Mouse (Mus musculus): ENCODE measurements around the gene Rsad2. TPM values are rescaled to one million over a fixed set of nuclear protein-coding genes. Genes with fewer than 3 reads are reported as not detected.

Gene Rsad2
- total and polyA plus RNA-seq, 3 experiments = 0.05 to 15.9 TPM; not detected in 1

DNA sequence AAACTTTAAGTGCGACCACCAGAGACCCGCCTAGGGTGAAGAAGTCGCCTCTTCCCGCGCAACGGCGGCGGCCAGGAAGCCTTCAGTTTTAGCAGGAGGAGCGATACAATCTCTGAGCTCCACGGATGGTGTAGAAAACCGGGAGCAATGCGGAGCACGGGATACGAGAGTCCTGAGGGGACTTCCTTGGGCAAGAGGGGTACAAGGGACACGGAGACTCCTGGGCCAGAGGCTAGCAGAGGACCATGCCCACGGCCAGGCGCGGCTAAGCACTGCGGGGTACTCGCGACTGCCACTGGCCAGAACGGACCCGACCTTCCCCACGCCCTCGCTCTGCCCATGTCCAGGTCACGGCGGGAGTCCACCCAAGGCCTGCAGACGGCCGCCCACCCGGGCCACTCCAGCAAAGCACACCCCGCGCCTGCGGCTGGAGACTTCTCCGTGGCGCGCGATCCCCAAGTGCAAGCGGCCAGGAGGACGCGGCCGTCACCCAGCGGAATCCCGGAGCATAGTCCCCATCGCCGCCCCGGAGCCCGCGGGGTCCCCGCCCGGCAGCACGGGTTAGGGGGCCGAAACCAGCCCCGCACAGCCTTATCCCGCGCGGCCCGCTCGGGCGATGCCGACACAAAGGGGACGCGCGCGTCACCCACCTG lies 41.7 kb downstream of the Rsad2 start:
- ATAC-seq (ENCODE audit: extremely low read depth, insufficient number of reproducible peaks, low FRiP score, poor library complexity, severe bottlenecking) (no peak), DNase-seq (ENCODE audit: low spot score) (no peak)
- Histone ChIP-seq H3K9me3 (replicated peaks) (peaks cover 78% of the 10 kb centered on the region), H3K4me1 (ENCODE audit: insufficient read depth, low read depth, low read length) (no peaks in the 10 kb centered on the region), H3K36me3 (replicated peaks) (no peaks in the 10 kb centered on the region), H3K4me3 (ENCODE audit: low read depth, low read length) (peak overlapping the region; percentile 3; the same call in 1 of the 2 replicates), H3K27me3 (ENCODE audit: insufficient read depth, low read length) (no peaks in the 10 kb centered on the region; the same call in 1 of the 2 replicates)
- TF ChIP-seq CTCF (IDR thresholded peaks at IDR 0.05; ENCODE audit: low read depth, low read length) (no peak), TAL1 (conservative IDR thresholded peaks at IDR 0.05; ENCODE audit: low read depth, low read length) (no peak), GATA2 (IDR thresholded peaks at IDR 0.05; ENCODE audit: borderline replicate concordance, low read depth, low read length) (no peak), GATA1 (IDR thresholded peaks at IDR 0.05; ENCODE audit: borderline replicate concordance, low read length) (no peak), POLR2AphosphoS5 (IDR thresholded peaks at IDR 0.05; ENCODE audit: insufficient replicate concordance, low read depth, low read length) (no peak)

DNA sequence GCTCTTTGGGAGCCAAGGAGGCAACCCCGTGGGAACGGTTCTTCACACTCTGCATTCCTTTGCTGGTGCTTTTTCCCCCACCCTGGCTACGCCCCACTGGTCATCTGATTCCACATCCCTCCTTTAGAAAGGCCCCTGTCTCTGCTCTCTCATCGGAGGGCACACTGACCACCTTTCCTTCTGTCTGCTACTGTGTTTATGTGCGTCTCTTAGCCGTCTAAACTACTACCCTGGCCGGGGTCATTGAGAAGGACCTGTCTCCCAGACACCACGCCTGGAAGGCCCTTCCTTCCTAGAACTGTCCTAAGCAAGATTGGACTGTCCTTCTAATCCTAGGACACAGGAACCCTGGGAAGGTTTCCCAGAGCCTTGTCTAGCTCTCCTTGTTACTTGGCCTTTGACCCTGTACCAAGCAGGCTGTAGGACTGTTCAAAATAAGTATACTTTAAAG lies 42.3 kb downstream of the Rsad2 start:
- ATAC-seq (ENCODE audit: extremely low read depth, insufficient number of reproducible peaks, low FRiP score, poor library complexity, severe bottlenecking) (no peak), DNase-seq (ENCODE audit: low spot score) (no peak)
- Histone ChIP-seq H3K9me3 (replicated peaks) (peaks cover 79% of the 10 kb centered on the region), H3K4me1 (ENCODE audit: insufficient read depth, low read depth, low read length) (no peaks in the 10 kb centered on the region), H3K36me3 (replicated peaks) (no peaks in the 10 kb centered on the region), H3K4me3 (ENCODE audit: low read depth, low read length) (no peak overlapping the region), H3K27me3 (ENCODE audit: insufficient read depth, low read length) (no peaks in the 10 kb centered on the region; the same call in 1 of the 2 replicates)
- TF ChIP-seq POLR2AphosphoS5 (IDR thresholded peaks at IDR 0.05; ENCODE audit: insufficient replicate concordance, low read depth, low read length) (no peak), CTCF (IDR thresholded peaks at IDR 0.05; ENCODE audit: low read depth, low read length) (no peak), GATA1 (IDR thresholded peaks at IDR 0.05; ENCODE audit: borderline replicate concordance, low read length) (no peak), GATA2 (IDR thresholded peaks at IDR 0.05; ENCODE audit: borderline replicate concordance, low read depth, low read length) (no peak), TAL1 (conservative IDR thresholded peaks at IDR 0.05; ENCODE audit: low read depth, low read length) (no peak)

GRCm38 (mm10) chr12:26412802-26413201 lies 43.5 kb downstream of the Rsad2 start:
- no peak for ATAC-seq (ENCODE audit: extremely low read depth, insufficient number of reproducible peaks, low FRiP score, poor library complexity, severe bottlenecking)
- no peak overlapping the region for H3K4me3 ChIP-seq (ENCODE audit: low read depth, low read length)
- H3K27me3 ChIP-seq (ENCODE audit: insufficient read depth, low read length) = no peaks in the 10 kb centered on the region; the same call in 1 of the 2 replicates
- TF ChIP-seq TAL1 (conservative IDR thresholded peaks at IDR 0.05; ENCODE audit: low read depth, low read length) (no peak), CTCF (IDR thresholded peaks at IDR 0.05; ENCODE audit: low read depth, low read length) (no peak), POLR2AphosphoS5 (IDR thresholded peaks at IDR 0.05; ENCODE audit: insufficient replicate concordance, low read depth, low read length) (no peak), GATA2 (IDR thresholded peaks at IDR 0.05; ENCODE audit: borderline replicate concordance, low read depth, low read length) (no peak), GATA1 (IDR thresholded peaks at IDR 0.05; ENCODE audit: borderline replicate concordance, low read length) (no peak)
- no peaks in the 10 kb centered on the region for H3K36me3 ChIP-seq (replicated peaks)
- H3K9me3 ChIP-seq (replicated peaks) = peaks cover 87% of the 10 kb centered on the region
- H3K4me1 ChIP-seq (ENCODE audit: insufficient read depth, low read depth, low read length) = no peaks in the 10 kb centered on the region
- DNase-seq (ENCODE audit: low spot score) = no peak

DNA sequence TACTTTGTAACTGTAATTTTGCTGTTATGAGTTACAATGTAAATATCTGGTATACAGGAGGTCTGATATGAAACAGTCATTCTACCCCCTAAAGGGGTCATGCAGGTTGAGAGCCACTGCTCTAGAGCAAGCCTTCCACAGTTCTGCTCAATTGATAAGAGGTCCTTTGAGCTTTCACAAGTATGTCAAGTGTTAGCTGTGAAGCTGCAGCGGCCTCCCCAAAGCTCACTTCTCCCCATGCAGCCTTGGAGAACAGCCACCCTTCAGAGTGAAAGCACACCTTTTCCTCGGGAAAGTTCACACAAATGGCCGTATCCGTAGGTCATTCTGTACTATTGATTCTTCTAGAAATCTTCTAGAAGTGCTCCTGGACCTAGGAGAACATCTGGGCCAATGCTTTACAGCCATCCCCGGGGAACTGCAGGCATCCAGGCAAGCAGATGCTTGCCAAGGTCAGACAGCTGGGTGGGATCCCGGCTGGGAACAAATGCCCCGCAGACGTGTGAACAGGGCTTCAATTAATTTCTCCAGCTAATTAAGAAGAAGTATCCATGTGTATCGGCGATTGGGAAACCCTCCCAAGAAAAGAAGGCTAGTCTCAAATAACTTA lies 44.3 kb downstream of the Rsad2 start:
- H3K27me3 ChIP-seq (ENCODE audit: insufficient read depth, low read length) = no peaks in the 10 kb centered on the region; the same call in 1 of the 2 replicates
- no peak overlapping the region for H3K4me3 ChIP-seq (ENCODE audit: low read depth, low read length)
- no peaks in the 10 kb centered on the region for H3K4me1 ChIP-seq (ENCODE audit: insufficient read depth, low read depth, low read length)
- ATAC-seq (ENCODE audit: extremely low read depth, insufficient number of reproducible peaks, low FRiP score, poor library complexity, severe bottlenecking) = no peak
- peaks cover 87% of the 10 kb centered on the region for H3K9me3 ChIP-seq (replicated peaks)
- TF ChIP-seq CTCF (IDR thresholded peaks at IDR 0.05; ENCODE audit: low read depth, low read length) (no peak), GATA2 (IDR thresholded peaks at IDR 0.05; ENCODE audit: borderline replicate concordance, low read depth, low read length) (no peak), TAL1 (conservative IDR thresholded peaks at IDR 0.05; ENCODE audit: low read depth, low read length) (no peak), GATA1 (IDR thresholded peaks at IDR 0.05; ENCODE audit: borderline replicate concordance, low read length) (no peak), POLR2AphosphoS5 (IDR thresholded peaks at IDR 0.05; ENCODE audit: insufficient replicate concordance, low read depth, low read length) (no peak)
- H3K36me3 ChIP-seq (replicated peaks) = no peaks in the 10 kb centered on the region
- DNase-seq (ENCODE audit: low spot score) = no peak

DNA sequence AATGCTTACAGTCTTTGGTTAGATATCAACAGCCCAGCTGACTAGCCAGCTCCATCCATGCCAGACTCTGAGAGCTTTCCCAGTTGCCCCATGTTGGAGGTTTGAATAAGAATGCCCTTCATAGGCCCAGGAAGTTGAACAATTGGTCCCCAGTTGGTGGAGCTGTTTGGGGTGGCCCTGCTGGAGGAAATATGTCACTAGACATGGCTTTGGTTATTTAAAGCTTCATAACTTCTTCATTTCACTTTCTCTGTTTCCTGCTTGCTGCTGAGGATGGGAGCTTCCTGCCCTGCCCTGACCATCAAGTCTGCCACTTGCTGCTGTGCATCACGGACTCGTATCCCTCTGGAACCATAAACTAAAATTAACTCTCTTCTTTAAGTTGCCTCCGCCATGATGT lies 45.8 kb downstream of the Rsad2 start:
- no peak overlapping the region for H3K4me3 ChIP-seq (ENCODE audit: low read depth, low read length)
- no peaks in the 10 kb centered on the region; the same call in 1 of the 2 replicates for H3K27me3 ChIP-seq (ENCODE audit: insufficient read depth, low read length)
- TF ChIP-seq GATA1 (IDR thresholded peaks at IDR 0.05; ENCODE audit: borderline replicate concordance, low read length) (no peak), TAL1 (conservative IDR thresholded peaks at IDR 0.05; ENCODE audit: low read depth, low read length) (no peak), CTCF (IDR thresholded peaks at IDR 0.05; ENCODE audit: low read depth, low read length) (no peak), POLR2AphosphoS5 (IDR thresholded peaks at IDR 0.05; ENCODE audit: insufficient replicate concordance, low read depth, low read length) (no peak), GATA2 (IDR thresholded peaks at IDR 0.05; ENCODE audit: borderline replicate concordance, low read depth, low read length) (no peak)
- no peaks in the 10 kb centered on the region for H3K4me1 ChIP-seq (ENCODE audit: insufficient read depth, low read depth, low read length)
- no peak for ATAC-seq (ENCODE audit: extremely low read depth, insufficient number of reproducible peaks, low FRiP score, poor library complexity, severe bottlenecking)
- peaks cover 82% of the 10 kb centered on the region for H3K9me3 ChIP-seq (replicated peaks)
- no peak for DNase-seq (ENCODE audit: low spot score)
- no peaks in the 10 kb centered on the region for H3K36me3 ChIP-seq (replicated peaks)

GRCm38 (mm10) chr12:26408707-26409106 lies 47.5 kb downstream of the Rsad2 start:
- Histone ChIP-seq H3K4me1 (ENCODE audit: insufficient read depth, low read depth, low read length) (no peaks in the 10 kb centered on the region), H3K27me3 (ENCODE audit: insufficient read depth, low read length) (no peaks in the 10 kb centered on the region), H3K4me3 (ENCODE audit: low read depth, low read length) (no peak overlapping the region), H3K9me3 (replicated peaks) (peaks cover 79% of the 10 kb centered on the region), H3K36me3 (replicated peaks) (no peaks in the 10 kb centered on the region)
- no peak for ATAC-seq (ENCODE audit: extremely low read depth, insufficient number of reproducible peaks, low FRiP score, poor library complexity, severe bottlenecking)
- DNase-seq (ENCODE audit: low spot score) = no peak
- TF ChIP-seq GATA2 (IDR thresholded peaks at IDR 0.05; ENCODE audit: borderline replicate concordance, low read depth, low read length) (no peak), POLR2AphosphoS5 (IDR thresholded peaks at IDR 0.05; ENCODE audit: insufficient replicate concordance, low read depth, low read length) (no peak), TAL1 (conservative IDR thresholded peaks at IDR 0.05; ENCODE audit: low read depth, low read length) (no peak), GATA1 (IDR thresholded peaks at IDR 0.05; ENCODE audit: borderline replicate concordance, low read length) (no peak), CTCF (IDR thresholded peaks at IDR 0.05; ENCODE audit: low read depth, low read length) (no peak)

All from G1E (cell line).